Mouse (Mus musculus) forebrain, postnatal 0 days (tissue): ENCODE measurements around the gene Syn3. TPM values are rescaled to one million over a fixed set of nuclear protein-coding genes. Genes with fewer than 3 reads are reported as not detected.
"Not testable (repeated sequence)": the region's sequence is repeated elsewhere in the genome, so short reads cannot be mapped to it uniquely, and the experiment has no call there.

Source experiments
- ATAC-seq: fragments of 200-750 bp; cut with Nextera tagmentation; 2 replicates; pipeline ENCODE4 v1.8.0; 2017; ENCODE audit warnings: mild to moderate bottlenecking, moderate library complexity
- DNase-seq: peaks from one replicate; pipeline ENCODE4 v3.0.0-alpha.2; 2015
- H3K27ac ChIP-seq: fragments of 300-500 bp; sonication (generic); 2 replicates; pipeline ENCODE4 v1.5.1; 2014; ENCODE audit warnings: low read depth, mild to moderate bottlenecking, antibody characterized with exemption, low read length, moderate library complexity, mixed read lengths
- H3K27me3 ChIP-seq: fragments of 300-500 bp; sonication (generic); 2 replicates; pipeline ENCODE4 v1.6.1; 2014; ENCODE audit warnings: mild to moderate bottlenecking, low read length, mixed read lengths; ENCODE audit not compliant: insufficient read depth
- H3K36me3 ChIP-seq: fragments of 300-500 bp; sonication (generic); 2 replicates; pipeline ENCODE4 v1.6.1; 2014; ENCODE audit warnings: mild to moderate bottlenecking, moderate library complexity; ENCODE audit not compliant: insufficient read depth
- H3K4me1 ChIP-seq: fragments of 300-500 bp; sonication (generic); 2 replicates; pipeline ENCODE4 v1.6.1; 2014; ENCODE audit warnings: antibody characterized with exemption; ENCODE audit not compliant: insufficient read depth
- H3K4me2 ChIP-seq: fragments of 300-500 bp; sonication (generic); 2 replicates; pipeline ENCODE4 v1.6.1; 2014; ENCODE audit warnings: low read depth, mild to moderate bottlenecking, moderate library complexity
- H3K4me3 ChIP-seq: fragments of 300-500 bp; sonication (generic); 2 replicates; pipeline ENCODE4 v1.5.1; 2014; ENCODE audit warnings: low read depth, low read length, mixed read lengths
- H3K9ac ChIP-seq: fragments of 300-500 bp; sonication (generic); 2 replicates; pipeline ENCODE4 v1.6.1; 2014; ENCODE audit warnings: mild to moderate bottlenecking
- H3K9me3 ChIP-seq: fragments of 300-500 bp; sonication (generic); 2 replicates; pipeline ENCODE4 v1.6.1; 2016; ENCODE audit warnings: low read length
- CTCF ChIP-seq: sonication (generic); IDR thresholded peaks from 2 replicates; pipeline ENCODE4 v1.5.1; 2016; ENCODE audit warnings: antibody characterized with exemption, control low read depth, low read depth
- WGBS: fragments of 180-500 bp; shearing (Covaris S2); extraction: QIAGEN DNeasy Blood & Tissue Kit; methylation state at CpG from one replicate; pipeline ENCODE4 v1.1.7; 2014; 5-methylcytosine and 5-hydroxymethylcytosine counted together
- polyA plus RNA-seq: library from polyadenylated mRNA; unstranded; fragments of >200 nt; fragmentation: Nextera tagmentation; extraction: Ambion mirVana; gene quantifications from 2 replicates; pipeline ENCODE4 v1.2.1, GENCODE M21; 2015
- total RNA-seq: library from RNA; depleted of rRNA; stranded (reverse); fragments of >200 nt; gene quantifications from 2 replicates; pipeline ENCODE4 v1.2.3, GENCODE M21; 2014

The Syn3 gene
- total and polyA plus RNA-seq, 2 experiments from 2014 or later: 16.4 to 47.6 TPM

GRCm38 (mm10) chr10:86123224-86123623 lies 375.5 kb downstream of the Syn3 start:
- DNase-seq: peak; percentile 23
- WGBS: 91% methylated on average over 2 of the region's 2 CpGs
- H3K4me2 ChIP-seq: no peak overlapping the region
- no peaks in the 10 kb centered on the region for H3K27me3 ChIP-seq
- H3K9ac ChIP-seq: no peak overlapping the region
- H3K27ac ChIP-seq: no peak overlapping the region
- no peak for TF ChIP-seq CTCF
- H3K9me3 ChIP-seq: no peaks in the 10 kb centered on the region
- H3K4me1 ChIP-seq: no peaks in the 10 kb centered on the region
- no peak overlapping the region for H3K4me3 ChIP-seq
- ATAC-seq: no peak
- H3K36me3 ChIP-seq: no peaks in the 10 kb centered on the region

- not testable (repeated sequence) for H3K9ac ChIP-seq, DNase-seq, H3K36me3 ChIP-seq, H3K4me1 ChIP-seq, H3K4me3 ChIP-seq, H3K27me3 ChIP-seq, H3K27ac ChIP-seq, ATAC-seq, H3K4me2 ChIP-seq, H3K9me3 ChIP-seq
- 92% methylated on average over 10 of the region's 10 CpGs for WGBS
Observed at GRCm38 (mm10) chr10:86122456-86122855, 376.2 kb downstream of the Syn3 start.

GRCm38 (mm10) chr10:86116268-86116667 lies 382.4 kb downstream of the Syn3 start:
- no peak overlapping the region for H3K4me3 ChIP-seq
- ATAC-seq (no peak), DNase-seq (no peak)
- no peaks in the 10 kb centered on the region for H3K4me1 ChIP-seq
- no peaks in the 10 kb centered on the region for H3K36me3 ChIP-seq
- H3K4me2 ChIP-seq: no peak overlapping the region
- H3K27me3 ChIP-seq: no peaks in the 10 kb centered on the region
- 81% methylated on average over 2 of the region's 2 CpGs for WGBS
- no peak overlapping the region for H3K9ac ChIP-seq
- TF ChIP-seq CTCF: no peak
- no peaks in the 10 kb centered on the region for H3K9me3 ChIP-seq
- H3K27ac ChIP-seq: no peak overlapping the region

- no peak for TF ChIP-seq CTCF
- H3K4me3 ChIP-seq: no peak overlapping the region
- no peaks in the 10 kb centered on the region for H3K27me3 ChIP-seq
- no peaks in the 10 kb centered on the region for H3K9me3 ChIP-seq
- H3K4me1 ChIP-seq: no peaks in the 10 kb centered on the region
- no peak overlapping the region for H3K27ac ChIP-seq
- H3K36me3 ChIP-seq: no peaks in the 10 kb centered on the region
- H3K4me2 ChIP-seq: no peak overlapping the region
- ATAC-seq (no peak), DNase-seq (no peak)
- 16% methylated on average over 5 of the region's 5 CpGs for WGBS
- H3K9ac ChIP-seq: no peak overlapping the region
Observed at GRCm38 (mm10) chr10:86114431-86114848, 384.3 kb downstream of the Syn3 start.

GRCm38 (mm10) chr10:86108797-86109196 lies 389.9 kb downstream of the Syn3 start:
- Histone ChIP-seq H3K27ac (no peak overlapping the region), H3K27me3 (no peaks in the 10 kb centered on the region), H3K9ac (no peak overlapping the region), H3K4me3 (no peak overlapping the region), H3K4me2 (no peak overlapping the region), H3K9me3 (no peaks in the 10 kb centered on the region), H3K36me3 (no peaks in the 10 kb centered on the region), H3K4me1 (no peaks in the 10 kb centered on the region)
- 91% methylated on average over 4 of the region's 4 CpGs for whole genome bisulfite sequencing
- DNase-seq: no peak
- TF ChIP-seq CTCF: no peak
- ATAC-seq: no peak

DNA sequence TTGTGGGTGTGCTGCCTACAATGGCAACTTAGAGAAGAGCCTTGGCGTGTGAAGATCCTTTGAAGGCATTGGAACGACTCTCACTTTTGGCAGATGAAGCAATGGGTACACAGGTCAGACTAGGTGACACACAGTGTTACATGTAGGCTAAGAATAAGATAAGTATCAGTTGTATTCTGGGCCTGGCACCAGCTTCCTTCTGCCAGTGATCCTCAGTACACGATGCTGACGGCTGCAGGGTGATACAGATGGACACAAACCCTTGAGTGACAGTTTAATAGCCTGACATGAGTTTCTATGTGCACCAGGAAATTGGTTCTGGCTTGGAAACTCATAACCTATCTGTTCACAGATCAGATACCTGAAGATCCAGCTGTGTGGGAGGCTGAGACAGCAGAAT lies 391.0 kb downstream of the Syn3 start:
- H3K4me2 ChIP-seq: no peak overlapping the region
- H3K36me3 ChIP-seq: no peaks in the 10 kb centered on the region
- DNase-seq: no peak
- H3K9ac ChIP-seq: no peak overlapping the region
- no peaks in the 10 kb centered on the region for H3K9me3 ChIP-seq
- no peak for ATAC-seq
- no peak overlapping the region for H3K27ac ChIP-seq
- TF ChIP-seq CTCF: no peak
- no peak overlapping the region for H3K4me3 ChIP-seq
- H3K27me3 ChIP-seq: no peaks in the 10 kb centered on the region
- WGBS: 84% methylated on average over 4 of the region's 4 CpGs
- H3K4me1 ChIP-seq: no peaks in the 10 kb centered on the region

DNA sequence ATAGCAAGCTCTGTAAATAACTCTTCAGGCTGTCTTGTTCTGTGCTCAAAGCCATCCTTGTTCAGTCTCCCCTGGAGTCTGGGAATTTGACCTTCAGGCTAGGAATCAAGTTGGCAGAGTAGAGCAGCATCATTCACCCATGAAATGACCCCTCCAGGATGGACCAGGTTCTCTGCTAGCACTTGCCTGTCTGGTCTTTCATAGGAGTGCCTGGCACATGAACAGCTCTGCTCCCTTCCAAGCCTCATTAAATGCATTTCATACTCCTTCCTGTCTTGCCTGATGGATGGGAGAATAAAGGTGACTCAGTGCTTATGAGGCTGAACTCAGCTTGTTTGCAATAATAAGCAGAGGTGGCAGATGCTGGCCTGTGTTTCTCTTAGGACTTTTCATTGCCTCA lies 394.7 kb downstream of the Syn3 start:
- Histone ChIP-seq H3K4me3 (no peak overlapping the region), H3K27me3 (no peaks in the 10 kb centered on the region), H3K36me3 (no peaks in the 10 kb centered on the region), H3K4me1 (no peaks in the 10 kb centered on the region), H3K9ac (no peak overlapping the region), H3K4me2 (no peak overlapping the region), H3K9me3 (no peaks in the 10 kb centered on the region), H3K27ac (no peak overlapping the region)
- no peak for DNase-seq
- no peak for ATAC-seq
- no peak for TF ChIP-seq CTCF

DNA sequence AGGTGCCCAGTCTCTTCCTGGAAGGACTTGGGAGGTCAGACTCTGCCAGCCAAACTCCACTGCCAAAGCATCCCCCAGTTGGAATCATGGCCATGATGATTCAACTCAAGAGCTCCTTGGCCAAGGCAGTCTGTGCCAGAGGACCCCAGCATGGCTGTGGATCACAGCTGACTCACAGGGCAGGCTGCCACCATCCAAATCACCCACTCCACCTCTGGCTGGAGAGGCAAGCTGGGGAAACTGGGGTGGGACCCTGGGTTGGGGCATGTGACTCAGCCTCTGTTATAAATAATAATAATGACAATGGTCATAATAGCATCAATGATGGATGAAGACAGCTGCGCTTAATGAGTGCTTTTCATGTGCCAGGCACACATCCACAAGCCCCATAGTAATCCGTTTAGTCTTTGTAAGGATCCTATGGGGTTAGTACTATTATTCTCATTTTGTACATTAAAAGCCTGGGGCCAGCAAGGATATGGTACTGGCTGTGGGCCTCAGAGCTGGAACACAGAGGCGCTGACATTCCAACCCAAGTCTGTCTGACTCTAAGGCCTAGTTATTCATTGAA lies 398.3 kb downstream of the Syn3 start:
- H3K9ac ChIP-seq: no peak overlapping the region
- WGBS: 68% methylated on average over 3 of the region's 3 CpGs
- no peak overlapping the region for H3K4me3 ChIP-seq
- no peak overlapping the region for H3K27ac ChIP-seq
- H3K4me1 ChIP-seq: no peaks in the 10 kb centered on the region
- no peak for TF ChIP-seq CTCF
- ATAC-seq: peak; percentile 73
- H3K27me3 ChIP-seq: no peaks in the 10 kb centered on the region
- H3K9me3 ChIP-seq: no peaks in the 10 kb centered on the region
- no peak overlapping the region for H3K4me2 ChIP-seq
- DNase-seq: peak; percentile 27
- no peaks in the 10 kb centered on the region for H3K36me3 ChIP-seq
